Mouse (Mus musculus): ENCODE data around the gene Gp1bb.

GRCm38 (mm10) chr16:18632059-18632458 is 9.9 kb upstream of the Gp1bb start:
- TF ChIP-seq CTCF (IDR thresholded peaks at IDR 0.05; ENCODE audit: extremely low read depth, insufficient read length, insufficient replicate concordance, low read depth, low read length) = no peak
- TF ChIP-seq POLR2A (IDR thresholded peaks at IDR 0.05; ENCODE audit: low read depth, low read length) = no peak

Measured in small intestine, adult 2 months (tissue).